Mouse (Mus musculus): Measurements from ENCODE around the gene Kank4.

DNA sequence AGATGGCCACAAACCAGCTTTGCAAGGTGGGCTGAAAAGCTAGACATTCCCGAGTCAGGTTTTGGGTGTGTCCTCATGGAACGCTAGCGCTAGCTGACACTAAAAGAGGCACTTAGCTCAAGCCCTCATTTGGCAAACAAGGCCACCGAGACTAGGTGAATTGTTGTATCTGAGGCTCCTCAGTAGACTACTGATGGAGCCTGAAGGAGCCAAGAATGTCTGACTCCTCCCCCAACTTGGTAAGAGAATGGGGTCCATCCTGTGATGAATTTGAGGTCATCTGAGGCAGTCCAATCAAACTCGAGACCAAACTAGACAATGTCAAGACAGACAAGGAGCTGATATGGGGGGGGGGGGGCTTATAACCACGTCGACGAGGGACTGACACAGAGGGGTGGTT is 31.5 kb downstream of the Kank4 start:
- TF ChIP-seq POLR2A (IDR thresholded peaks at IDR 0.05; ENCODE audit: low read depth, low read length) (no peak), CTCF (IDR thresholded peaks at IDR 0.05; ENCODE audit: extremely low read depth, insufficient read length, insufficient replicate concordance, low read depth, low read length) (no peak)

Data from small intestine, adult 2 months (tissue).